Mouse (Mus musculus) hindbrain, embryonic 11.5 days (tissue): ENCODE data around the gene Mlycd. TPM values are rescaled to one million over a fixed set of nuclear protein-coding genes. Genes with fewer than 3 reads are reported as not detected.

Experiments
- ATAC-seq: fragments of 200-750 bp; cut with Nextera tagmentation; 2 replicates; pipeline ENCODE4 v1.8.0; 2017; ENCODE audit warnings: mild to moderate bottlenecking, moderate TSS enrichment, moderate library complexity; ENCODE audit not compliant: low FRiP score
- DNase-seq: peaks from one replicate; pipeline ENCODE4 v3.0.0-alpha.2; 2015; ENCODE audit warnings: low spot score
- H3K27ac ChIP-seq: fragments of 300-500 bp; sonication (generic); 2 replicates; pipeline ENCODE4 v1.5.1; 2014; ENCODE audit warnings: mild to moderate bottlenecking, low read depth, low read length
- H3K27me3 ChIP-seq: fragments of 300-500 bp; sonication (generic); 2 replicates; pipeline ENCODE4 v1.6.1; 2014; ENCODE audit warnings: mild to moderate bottlenecking, low read length, moderate library complexity, mixed read lengths; ENCODE audit not compliant: control insufficient read depth, insufficient read depth
- H3K36me3 ChIP-seq: fragments of 300-500 bp; sonication (generic); 2 replicates; pipeline ENCODE4 v1.6.1; 2014; ENCODE audit warnings: mild to moderate bottlenecking, low read length, moderate library complexity, mixed read lengths; ENCODE audit not compliant: control insufficient read depth, insufficient read depth
- H3K4me1 ChIP-seq: fragments of 300-500 bp; sonication (generic); replicated peaks from 2 replicates; pipeline ENCODE4 v1.6.1; 2014; ENCODE audit warnings: low read length, mixed read lengths; ENCODE audit not compliant: control insufficient read depth, insufficient read depth
- H3K4me2 ChIP-seq: fragments of 300-500 bp; sonication (generic); replicated peaks from 2 replicates; pipeline ENCODE4 v1.6.1; 2014; ENCODE audit warnings: mild to moderate bottlenecking, low read depth, low read length
- H3K4me3 ChIP-seq: fragments of 300-500 bp; sonication (generic); 2 replicates; pipeline ENCODE4 v1.5.1; 2014; ENCODE audit warnings: low read depth, low read length
- H3K9ac ChIP-seq: fragments of 300-500 bp; sonication (generic); 2 replicates; pipeline ENCODE4 v1.6.1; 2014; ENCODE audit warnings: low read depth, low read length
- H3K9me3 ChIP-seq: fragments of 300-500 bp; sonication (generic); 2 replicates; pipeline ENCODE4 v1.6.1; 2016; ENCODE audit warnings: low read length; ENCODE audit not compliant: control insufficient read depth
- whole genome bisulfite sequencing: fragments of 180-500 bp; shearing (Covaris S2); extraction: QIAGEN DNeasy Blood & Tissue Kit; methylation state at CpG from one replicate; pipeline ENCODE4 v1.1.7; 2014; 5-methylcytosine and 5-hydroxymethylcytosine counted together
- polyA plus RNA-seq: library from polyadenylated mRNA; unstranded; fragments of >200 nt; fragmentation: Nextera tagmentation; extraction: Ambion mirVana; gene quantifications from 2 replicates; pipeline ENCODE4 v1.2.1, GENCODE M21; 2014

Mlycd gene
- polyA plus RNA-seq, 1 experiment from 2014 or later = 9.2 TPM

- Histone ChIP-seq H3K9me3 (no peaks in the 10 kb centered on the region), H3K27ac (no peak within 1 kb of the TSS)
Measured at GRCm38 (mm10) chr8:119433582-119434174, 39.0 kb downstream of the Mlycd start, which contains the start of gene Osgin1. Osgin1 (plus strand) TSS chr8:119434124.

GRCm38 (mm10) chr8:119434569-119434968 lies 39.9 kb downstream of the Mlycd start:
- no peak for DNase-seq
- Histone ChIP-seq H3K4me3 (no peak overlapping the region), H3K4me2 (no peak overlapping the region), H3K36me3 (no peaks in the 10 kb centered on the region), H3K9me3 (no peaks in the 10 kb centered on the region), H3K4me1 (no peaks in the 10 kb centered on the region), H3K9ac (no peak overlapping the region), H3K27ac (no peak overlapping the region), H3K27me3 (no peaks in the 10 kb centered on the region)
- 84% methylated on average over 6 of the region's 6 CpGs for WGBS
- no peak for ATAC-seq

More at GRCm38 (mm10) chr8:119433582-119434174, 39.0 kb downstream of the Mlycd start, which contains the start of gene Osgin1:
- no peak within 1 kb of the TSS for H3K4me3 ChIP-seq
- ATAC-seq = no peak
- WGBS = 87% methylated on average over 13 of the region's 13 CpGs
- H3K4me2 ChIP-seq = no peak within 1 kb of the TSS
- no peak within 1 kb of the TSS for H3K9ac ChIP-seq
- H3K36me3 ChIP-seq = no peaks in the 10 kb centered on the region
- no peak for DNase-seq
- H3K4me1 ChIP-seq = no peaks in the 10 kb centered on the region
- H3K27me3 ChIP-seq = no peaks in the 10 kb centered on the region

GRCm38 (mm10) chr8:119435527-119435926 lies 40.8 kb downstream of the Mlycd start:
- no peak overlapping the region for H3K27ac ChIP-seq
- no peaks in the 10 kb centered on the region for H3K36me3 ChIP-seq
- H3K9ac ChIP-seq = no peak overlapping the region
- no peaks in the 10 kb centered on the region for H3K27me3 ChIP-seq
- H3K4me2 ChIP-seq = no peak overlapping the region
- DNase-seq (no peak), ATAC-seq (no peak)
- no peaks in the 10 kb centered on the region for H3K9me3 ChIP-seq
- WGBS = 87% methylated on average over 7 of the region's 7 CpGs
- H3K4me1 ChIP-seq = no peaks in the 10 kb centered on the region
- no peak overlapping the region for H3K4me3 ChIP-seq

- no peaks in the 10 kb centered on the region for H3K4me1 ChIP-seq
- H3K27ac ChIP-seq = no peak overlapping the region
- no peak overlapping the region for H3K9ac ChIP-seq
- DNase-seq (no peak), ATAC-seq (no peak)
- no peak overlapping the region for H3K4me3 ChIP-seq
- H3K27me3 ChIP-seq = no peaks in the 10 kb centered on the region
- no peaks in the 10 kb centered on the region for H3K9me3 ChIP-seq
- 86% methylated on average over 10 of the region's 10 CpGs for WGBS
- no peak overlapping the region for H3K4me2 ChIP-seq
- H3K36me3 ChIP-seq = no peaks in the 10 kb centered on the region
Measured at GRCm38 (mm10) chr8:119436331-119436730, 41.7 kb downstream of the Mlycd start.

GRCm38 (mm10) chr8:119436933-119437332 lies 42.3 kb downstream of the Mlycd start:
- no peak for ATAC-seq
- Histone ChIP-seq H3K9ac (no peak overlapping the region), H3K9me3 (no peaks in the 10 kb centered on the region), H3K4me2 (no peak overlapping the region), H3K4me3 (no peak overlapping the region), H3K36me3 (no peaks in the 10 kb centered on the region), H3K27me3 (no peaks in the 10 kb centered on the region), H3K27ac (no peak overlapping the region), H3K4me1 (no peaks in the 10 kb centered on the region)
- WGBS = 20% methylated on average over 9 of the region's 9 CpGs
- no peak for DNase-seq

- no peak overlapping the region for H3K27ac ChIP-seq
Measured at GRCm38 (mm10) chr8:119437506-119437905, 42.8 kb downstream of the Mlycd start.

GRCm38 (mm10) chr8:119438876-119439275 lies 44.2 kb downstream of the Mlycd start:
- H3K9me3 ChIP-seq = no peaks in the 10 kb centered on the region
- H3K4me1 ChIP-seq = no peaks in the 10 kb centered on the region
- no peaks in the 10 kb centered on the region for H3K36me3 ChIP-seq
- DNase-seq (no peak), ATAC-seq (no peak)
- no peak overlapping the region for H3K27ac ChIP-seq
- no peak overlapping the region for H3K9ac ChIP-seq
- no peaks in the 10 kb centered on the region for H3K27me3 ChIP-seq
- H3K4me3 ChIP-seq = no peak overlapping the region
- H3K4me2 ChIP-seq = no peak overlapping the region
- WGBS = 87% methylated on average over 6 of the region's 6 CpGs

More at GRCm38 (mm10) chr8:119437506-119437905, 42.8 kb downstream of the Mlycd start:
- Histone ChIP-seq H3K9me3 (no peaks in the 10 kb centered on the region), H3K27me3 (no peaks in the 10 kb centered on the region), H3K4me3 (no peak overlapping the region), H3K4me2 (no peak overlapping the region), H3K9ac (no peak overlapping the region), H3K36me3 (no peaks in the 10 kb centered on the region), H3K4me1 (no peaks in the 10 kb centered on the region)
- 78% methylated on average over 11 of the region's 11 CpGs for WGBS
- DNase-seq (no peak), ATAC-seq (no peak)

- H3K27ac ChIP-seq = no peak overlapping the region
- no peak for DNase-seq
- H3K9ac ChIP-seq = no peak overlapping the region
- no peaks in the 10 kb centered on the region for H3K9me3 ChIP-seq
- WGBS = 79% methylated on average over 2 of the region's 2 CpGs
- H3K4me2 ChIP-seq = no peak overlapping the region
- H3K4me1 ChIP-seq = no peaks in the 10 kb centered on the region
- H3K27me3 ChIP-seq = no peaks in the 10 kb centered on the region
- ATAC-seq = no peak
- H3K36me3 ChIP-seq = no peaks in the 10 kb centered on the region
- H3K4me3 ChIP-seq = no peak overlapping the region
Measured at GRCm38 (mm10) chr8:119439424-119439823, 44.7 kb downstream of the Mlycd start.

- Histone ChIP-seq H3K27ac (no peak overlapping the region), H3K36me3 (no peaks in the 10 kb centered on the region), H3K9me3 (no peaks in the 10 kb centered on the region), H3K4me1 (no peaks in the 10 kb centered on the region), H3K4me3 (no peak overlapping the region), H3K9ac (no peak overlapping the region), H3K4me2 (no peak overlapping the region), H3K27me3 (no peaks in the 10 kb centered on the region)
- DNase-seq = peak; percentile 37
- 61% methylated on average over 7 of the region's 7 CpGs for WGBS
- ATAC-seq = peak; percentile 36; the same call in 1 of the 2 replicates
Measured at GRCm38 (mm10) chr8:119439893-119440249, 45.2 kb downstream of the Mlycd start.
